Mouse (Mus musculus) embryonic fibroblast, embryonic 13.5 days (primary cell): ENCODE results near the gene 9930111J21Rik1.
"Not testable (repeated sequence)": the region's sequence is repeated elsewhere in the genome, so short reads cannot be mapped to it uniquely, and the experiment has no call there.

ENCODE experiments used
- CTCF ChIP-seq: IDR thresholded peaks from 2 replicates; pipeline ENCODE4 v1.5.1; 2011; ENCODE audit warnings: mild to moderate bottlenecking, control low read depth, low read length, moderate library complexity, borderline replicate concordance; ENCODE audit not compliant: insufficient read depth
- POLR2A ChIP-seq: IDR thresholded peaks from 2 replicates; pipeline ENCODE4 v1.6.1; 2011; ENCODE audit warnings: low read depth, mild to moderate bottlenecking, control low read depth, low read length, moderate library complexity

DNA sequence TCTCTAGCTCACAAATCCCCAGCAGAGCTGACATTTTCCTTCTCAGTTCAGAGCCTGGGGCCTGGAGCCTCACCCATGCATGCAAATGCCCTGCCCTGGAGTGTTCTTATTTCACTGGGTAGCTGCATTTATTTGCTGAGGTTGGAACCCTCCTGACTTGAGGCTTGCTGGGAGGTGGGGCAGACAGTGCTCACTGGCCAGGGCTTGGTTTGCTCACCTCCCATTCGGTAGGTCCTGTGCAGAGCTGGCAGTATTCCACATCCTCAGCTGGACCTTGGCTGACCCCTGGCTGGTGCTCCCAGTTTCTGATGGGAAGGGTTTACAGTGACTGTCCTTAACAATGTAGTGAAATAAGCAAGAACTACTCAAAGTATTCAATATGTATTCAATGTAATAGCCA lies 27.6 kb upstream of the 9930111J21Rik1 start:
- not testable (repeated sequence) for TF ChIP-seq CTCF, POLR2A
